Mouse (Mus musculus): Measurements from ENCODE around the gene Dlg2. TPM values are rescaled to one million over a fixed set of nuclear protein-coding genes. Genes with fewer than 3 reads are reported as not detected.
"Not testable (repeated sequence)": the region's sequence is repeated elsewhere in the genome, so short reads cannot be mapped to it uniquely, and the experiment has no call there.

Gene Dlg2
- polyA plus RNA-seq, 1 experiment from 2014 or later: 0.87 TPM

DNA sequence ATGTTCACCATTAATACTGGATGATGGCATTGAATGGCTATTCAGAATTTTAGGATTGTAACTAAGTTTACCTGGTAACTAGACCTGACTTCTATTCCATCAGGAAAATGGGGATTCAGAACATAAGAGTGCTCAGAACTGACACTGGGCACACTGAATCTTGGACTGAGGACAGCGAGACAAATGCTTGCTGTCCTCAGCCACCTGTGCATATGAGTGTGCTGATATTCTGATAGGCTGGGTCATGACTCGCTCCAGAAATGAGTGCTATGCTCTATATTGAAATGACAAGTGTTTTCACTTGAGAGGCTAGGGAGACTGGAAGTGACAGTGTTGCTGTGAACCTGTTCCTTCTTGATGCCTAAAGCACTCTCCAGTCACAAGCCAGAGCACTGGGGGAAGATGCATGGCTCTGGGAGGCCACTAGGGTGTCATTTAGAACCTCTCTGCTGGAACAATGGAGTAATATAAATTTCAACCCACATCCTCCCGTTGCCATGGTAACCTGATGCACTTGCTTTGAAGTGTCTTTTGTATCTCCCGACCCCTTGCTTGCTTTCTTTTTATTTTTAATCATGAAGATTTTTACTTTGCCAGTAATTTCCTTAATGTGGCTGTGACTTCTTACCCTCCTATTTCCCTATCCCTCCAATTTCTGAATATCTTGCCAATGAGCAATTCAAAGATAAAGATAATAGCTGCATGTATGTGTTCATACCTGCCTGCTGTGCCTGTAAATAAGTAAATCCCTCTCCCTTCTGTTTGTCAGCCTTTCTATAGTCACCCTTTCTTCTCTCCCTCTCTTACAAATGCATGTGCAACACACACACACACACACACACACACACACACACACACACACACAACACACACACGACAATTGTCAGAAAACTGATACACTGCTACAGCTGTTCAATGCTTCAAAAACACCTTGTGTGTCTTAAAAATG lies 367.1 kb downstream of the Dlg2 start:
- Histone ChIP-seq H3K27me3 (ENCODE audit: insufficient read depth, low read length) (no peaks in the 10 kb centered on the region), H3K27ac (no peak overlapping the region), H3K9me3 (replicated peaks; ENCODE audit: low read length) (no peaks in the 10 kb centered on the region), H3K4me3 (replicated peaks; ENCODE audit: low read depth, low read length) (no peak overlapping the region), H3K9ac (ENCODE audit: low read depth, low read length) (no peak overlapping the region), H3K4me1 (replicated peaks; ENCODE audit: insufficient read depth, low read length) (no peaks in the 10 kb centered on the region), H3K4me2 (ENCODE audit: low read length) (no peak overlapping the region), H3K36me3 (ENCODE audit: insufficient read depth, low read length) (no peaks in the 10 kb centered on the region)
- TF ChIP-seq CTCF (IDR thresholded peaks at IDR 0.05; ENCODE audit: low read depth): no peak
- ATAC-seq (replicated peaks; ENCODE audit: low FRiP score, low read depth) (no peak), DNase-seq (ENCODE audit: low spot score) (peak; percentile 1)
- WGBS: 58% methylated on average over 5 of the region's 5 CpGs

- H3K27ac ChIP-seq; H3K4me3 ChIP-seq (replicated peaks; ENCODE audit: low read depth, low read length); H3K4me1 ChIP-seq (replicated peaks; ENCODE audit: insufficient read depth, low read length); H3K4me2 ChIP-seq (ENCODE audit: low read length); H3K9me3 ChIP-seq (replicated peaks; ENCODE audit: low read length); DNase-seq (ENCODE audit: low spot score); H3K27me3 ChIP-seq (ENCODE audit: insufficient read depth, low read length); H3K36me3 ChIP-seq (ENCODE audit: insufficient read depth, low read length); H3K9ac ChIP-seq (ENCODE audit: low read depth, low read length); ATAC-seq (replicated peaks; ENCODE audit: low FRiP score, low read depth): not testable (repeated sequence)
- WGBS: 48% methylated on average over 4 of the region's 4 CpGs
Measured at GRCm38 (mm10) chr7:90876796-90877195, 400.3 kb downstream of the Dlg2 start.

DNA sequence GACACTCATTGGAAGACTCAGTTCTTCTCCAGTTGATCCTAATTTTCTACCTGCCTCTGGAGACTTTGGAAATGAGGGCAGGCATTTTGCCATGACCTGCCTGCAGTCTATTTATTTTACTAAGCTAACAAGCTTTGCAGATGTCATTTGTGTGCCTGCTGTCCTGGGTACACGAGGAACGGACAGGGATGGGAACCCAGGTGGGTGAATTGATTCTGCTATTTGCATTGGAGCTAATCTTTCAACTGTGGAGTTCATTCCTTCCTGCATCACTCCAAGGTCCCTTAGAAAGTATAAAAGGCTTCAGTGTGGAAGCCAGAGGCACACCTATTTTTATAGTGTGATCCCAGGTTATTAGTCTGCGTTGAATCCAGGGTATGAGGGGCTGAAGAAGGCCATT lies 406.3 kb downstream of the Dlg2 start:
- no peak overlapping the region for H3K9ac ChIP-seq (ENCODE audit: low read depth, low read length)
- H3K4me1 ChIP-seq (replicated peaks; ENCODE audit: insufficient read depth, low read length): peaks cover 4% of the 10 kb centered on the region
- no peaks in the 10 kb centered on the region for H3K36me3 ChIP-seq (ENCODE audit: insufficient read depth, low read length)
- H3K4me2 ChIP-seq (ENCODE audit: low read length): no peak overlapping the region
- H3K9me3 ChIP-seq (replicated peaks; ENCODE audit: low read length): no peaks in the 10 kb centered on the region
- no peaks in the 10 kb centered on the region for H3K27me3 ChIP-seq (ENCODE audit: insufficient read depth, low read length)
- H3K27ac ChIP-seq: no peak overlapping the region
- no peak for DNase-seq (ENCODE audit: low spot score)
- 59% methylated on average over 3 of the region's 3 CpGs for WGBS
- ATAC-seq (replicated peaks; ENCODE audit: low FRiP score, low read depth): no peak
- H3K4me3 ChIP-seq (replicated peaks; ENCODE audit: low read depth, low read length): no peak overlapping the region
- TF ChIP-seq CTCF (IDR thresholded peaks at IDR 0.05; ENCODE audit: low read depth): no peak

GRCm38 (mm10) chr7:90886396-90887006 lies 410.0 kb downstream of the Dlg2 start:
- no peaks in the 10 kb centered on the region for H3K36me3 ChIP-seq (ENCODE audit: insufficient read depth, low read length)
- H3K27ac ChIP-seq: no peak overlapping the region
- TF ChIP-seq CTCF (IDR thresholded peaks at IDR 0.05; ENCODE audit: low read depth): no peak
- peak overlapping the region; percentile 24 for H3K4me3 ChIP-seq (replicated peaks; ENCODE audit: low read depth, low read length)
- peak overlapping the region; percentile 49 for H3K4me2 ChIP-seq (ENCODE audit: low read length)
- peaks cover 4% of the 10 kb centered on the region for H3K4me1 ChIP-seq (replicated peaks; ENCODE audit: insufficient read depth, low read length)
- ATAC-seq (replicated peaks; ENCODE audit: low FRiP score, low read depth): no peak
- WGBS: under 1% methylated on average over 13 of the region's 13 CpGs
- H3K27me3 ChIP-seq (ENCODE audit: insufficient read depth, low read length): no peaks in the 10 kb centered on the region
- H3K9ac ChIP-seq (ENCODE audit: low read depth, low read length): peak overlapping the region; percentile 14; the same call in 1 of the 2 replicates
- DNase-seq (ENCODE audit: low spot score): peak; percentile 8
- no peaks in the 10 kb centered on the region for H3K9me3 ChIP-seq (replicated peaks; ENCODE audit: low read length)

DNA sequence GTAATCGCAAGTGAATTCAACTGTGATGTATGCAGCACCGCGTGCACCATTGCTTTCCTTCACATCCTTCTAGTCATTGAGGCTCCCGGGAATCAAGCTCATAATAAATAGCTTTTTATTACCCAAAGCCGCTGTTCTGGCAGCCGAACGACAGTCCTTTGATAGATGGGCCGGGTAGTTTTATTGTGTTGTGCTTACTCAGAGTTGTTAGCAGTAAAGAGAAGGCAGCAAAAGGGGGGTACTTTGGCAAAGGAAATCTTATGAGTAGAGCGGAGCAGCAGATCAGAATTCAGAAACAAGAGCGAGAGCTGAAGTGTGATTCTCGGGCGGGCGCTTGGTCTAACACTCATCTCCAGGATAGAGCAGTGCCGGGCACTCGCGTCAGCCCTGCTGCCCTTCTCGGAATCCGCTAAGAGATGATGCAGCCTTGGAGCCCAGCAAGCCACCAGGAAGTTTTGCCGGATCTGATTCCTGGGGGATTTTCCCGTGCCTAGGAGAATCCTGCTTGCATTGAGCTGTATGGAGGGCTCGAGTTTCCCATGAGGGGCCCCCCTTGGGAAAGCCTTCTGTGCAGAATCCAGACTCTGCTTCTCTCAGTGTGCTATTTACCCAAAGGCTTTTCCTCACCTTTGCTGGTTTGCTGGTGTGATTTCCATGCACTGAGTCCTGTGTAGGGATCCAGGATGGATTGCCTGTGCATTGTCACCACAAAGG lies 410.7 kb downstream of the Dlg2 start:
- ATAC-seq (replicated peaks; ENCODE audit: low FRiP score, low read depth): no peak; the same call in 1 of the 2 replicates
- H3K36me3 ChIP-seq (ENCODE audit: insufficient read depth, low read length): no peaks in the 10 kb centered on the region
- no peak overlapping the region for H3K9ac ChIP-seq (ENCODE audit: low read depth, low read length)
- DNase-seq (ENCODE audit: low spot score): peak; percentile 46
- WGBS: under 1% methylated on average over 21 of the region's 21 CpGs
- H3K4me3 ChIP-seq (replicated peaks; ENCODE audit: low read depth, low read length): peak overlapping the region; percentile 24
- peaks cover 4% of the 10 kb centered on the region for H3K4me1 ChIP-seq (replicated peaks; ENCODE audit: insufficient read depth, low read length)
- no peaks in the 10 kb centered on the region for H3K9me3 ChIP-seq (replicated peaks; ENCODE audit: low read length)
- no peak overlapping the region for H3K27ac ChIP-seq
- TF ChIP-seq CTCF (IDR thresholded peaks at IDR 0.05; ENCODE audit: low read depth): no peak
- H3K4me2 ChIP-seq (ENCODE audit: low read length): peak overlapping the region; percentile 49
- no peaks in the 10 kb centered on the region for H3K27me3 ChIP-seq (ENCODE audit: insufficient read depth, low read length)

DNA sequence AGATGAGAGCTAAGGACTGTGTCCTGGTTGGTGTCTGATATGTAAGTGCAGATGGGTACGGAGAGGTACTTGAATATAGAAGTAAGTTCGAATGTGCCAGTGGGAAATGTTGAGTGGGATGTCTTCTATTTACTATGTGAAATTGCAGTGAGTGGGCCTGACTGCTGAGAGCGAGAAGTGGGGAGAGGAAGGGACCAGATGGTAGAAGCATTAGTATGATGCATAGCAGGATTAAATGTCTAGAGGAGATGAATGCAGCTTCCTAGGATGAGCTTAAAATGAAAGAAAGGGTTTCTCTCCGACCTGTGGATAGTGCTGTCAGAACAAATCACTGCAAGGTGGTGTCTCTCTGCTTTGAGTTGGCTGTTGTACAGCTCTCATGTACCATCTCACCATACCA lies 451.0 kb downstream of the Dlg2 start:
- H3K9me3 ChIP-seq (replicated peaks; ENCODE audit: low read length): no peaks in the 10 kb centered on the region
- no peak for TF ChIP-seq CTCF (IDR thresholded peaks at IDR 0.05; ENCODE audit: low read depth)
- WGBS: 76% methylated on average over 4 of the region's 4 CpGs

More for the DNA sequence above, 451.0 kb downstream of the Dlg2 start:
- no peak overlapping the region for H3K4me3 ChIP-seq (replicated peaks; ENCODE audit: low read depth, low read length)
- no peaks in the 10 kb centered on the region for H3K27me3 ChIP-seq (ENCODE audit: insufficient read depth, low read length)
- no peak for DNase-seq (ENCODE audit: low spot score)
- H3K9ac ChIP-seq (ENCODE audit: low read depth, low read length): no peak overlapping the region
- H3K4me2 ChIP-seq (ENCODE audit: low read length): no peak overlapping the region
- no peaks in the 10 kb centered on the region for H3K4me1 ChIP-seq (replicated peaks; ENCODE audit: insufficient read depth, low read length)
- no peak overlapping the region for H3K27ac ChIP-seq
- no peaks in the 10 kb centered on the region for H3K36me3 ChIP-seq (ENCODE audit: insufficient read depth, low read length)
- ATAC-seq (replicated peaks; ENCODE audit: low FRiP score, low read depth): no peak
